8 mouse cellular contexts compared by ENCODE assay signal in the genomic region with DNA sequence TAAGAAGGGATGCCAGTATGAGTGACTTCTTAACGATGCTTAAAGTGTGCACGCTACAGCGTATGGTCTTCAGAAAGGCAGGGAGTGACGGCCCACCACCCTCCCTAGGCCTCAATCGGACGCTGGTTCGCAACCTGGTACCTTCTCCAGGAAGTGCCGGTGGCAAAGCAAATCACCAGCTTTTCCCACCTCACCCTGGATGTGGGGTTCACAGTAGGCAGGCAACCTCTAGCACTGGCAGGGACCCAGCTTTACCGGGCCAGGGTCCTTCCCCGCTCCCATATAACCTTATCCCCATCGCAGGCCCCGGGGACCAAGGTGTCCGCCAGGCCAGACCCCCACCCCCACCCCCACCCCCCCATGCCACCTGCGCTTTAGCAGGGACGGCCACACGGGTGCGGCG. TPM values are rescaled to one million over a fixed set of nuclear protein-coding genes. Genes with fewer than 3 reads are reported as not detected.
DNase-seq lines count a peak whose midpoint lies in the region; ATAC-seq and TF ChIP-seq lines count a peak whose summit lies in the region.

No protein-coding gene starts in this region.

- TF ChIP-seq CTCF in ES-Bruce4 (IDR thresholded peaks at IDR 0.05; ENCODE audit: low read depth, low read length) = no peak

- WGBS in kidney, embryonic 14.5 days = under 1% methylated on average over 13 of the region's 18 CpGs
- WGBS in hindbrain, embryonic 10.5 days = 0% methylated on average over 18 of the region's 18 CpGs
- under 1% methylated on average over 16 of the region's 18 CpGs for whole genome bisulfite sequencing in liver, embryonic 13.5 days (ENCODE audit: insufficient replicate concordance)

- peak overlapping the region; percentile 89 for H3K4me2 ChIP-seq in kidney, embryonic 14.5 days (replicated peaks; ENCODE audit: low read depth, low read length)
- peak overlapping the region; percentile 93 for H3K4me2 ChIP-seq in liver, embryonic 13.5 days

- peak overlapping the region; percentile 81 for H3K4me3 ChIP-seq in kidney, embryonic 14.5 days (ENCODE audit: low read length)
- peak overlapping the region; percentile 92 for H3K4me3 ChIP-seq in ES-Bruce4 (ENCODE audit: low read depth, low read length)
- peak overlapping the region; percentile 70 for H3K4me3 ChIP-seq in brown adipose tissue, adult 24 weeks (ENCODE audit: insufficient read depth, low read depth, low read length)
- peak overlapping the region; percentile 95 for H3K4me3 ChIP-seq in hindbrain, embryonic 10.5 days
- peak overlapping the region; percentile 77 for H3K4me3 ChIP-seq in liver, embryonic 13.5 days (replicated peaks)

- TF ChIP-seq POLR2A in ES-Bruce4 (IDR thresholded peaks at IDR 0.05; ENCODE audit: insufficient read depth, low read length) = no peak

- no peak for TF ChIP-seq EP300 in ES-Bruce4 (IDR thresholded peaks at IDR 0.05; ENCODE audit: insufficient read depth, low read depth, low read length)

- no peaks in the 10 kb centered on the region for H3K27me3 ChIP-seq in kidney, embryonic 14.5 days (ENCODE audit: control insufficient read depth, insufficient read depth, low read length)
- H3K27me3 ChIP-seq in ES-Bruce4 (ENCODE audit: control insufficient read depth, insufficient read depth, low read length, poor library complexity, severe bottlenecking) = no peaks in the 10 kb centered on the region
- H3K27me3 ChIP-seq in hindbrain, embryonic 10.5 days (ENCODE audit: insufficient read depth, poor library complexity, severe bottlenecking) = no peaks in the 10 kb centered on the region
- no peaks in the 10 kb centered on the region for H3K27me3 ChIP-seq in liver, embryonic 13.5 days

- ATAC-seq in kidney, embryonic 14.5 days (ENCODE audit: low FRiP score, low TSS enrichment) = peak; percentile 77; the same call in 1 of the 2 replicates
- peak; percentile 26 for ATAC-seq in liver, embryonic 13.5 days (ENCODE audit: low read depth)

- H3K9ac ChIP-seq in kidney, embryonic 14.5 days (ENCODE audit: low read depth, low read length) = peak overlapping the region; percentile 81
- peak overlapping the region; percentile 72 for H3K9ac ChIP-seq in ES-Bruce4 (ENCODE audit: low read depth, poor library complexity, severe bottlenecking)
- H3K9ac ChIP-seq in liver, embryonic 13.5 days = peak overlapping the region; percentile 87

- H3K27ac ChIP-seq in kidney, embryonic 14.5 days (ENCODE audit: low read depth, low read length) = 0 out of 2 replicates have a peak overlapping the region, but pooled peaks have one; percentile 37
- no peak overlapping the region for H3K27ac ChIP-seq in ES-Bruce4 (ENCODE audit: insufficient read depth, low read length)
- peak overlapping the region; percentile 35; the same call in 1 of the 2 replicates for H3K27ac ChIP-seq in brown adipose tissue, adult 24 weeks (replicated peaks; ENCODE audit: low read depth, low read length)
- peak overlapping the region; percentile 95 for H3K27ac ChIP-seq in hindbrain, embryonic 10.5 days
- H3K27ac ChIP-seq in liver, embryonic 13.5 days = peak overlapping the region; percentile 66

- peaks cover 4% of the 10 kb centered on the region; the same call in 1 of the 2 replicates for H3K4me1 ChIP-seq in kidney, embryonic 14.5 days (ENCODE audit: control insufficient read depth, insufficient read depth, low read length)
- H3K4me1 ChIP-seq in ES-Bruce4 (ENCODE audit: control insufficient read depth, insufficient read depth, low read length) = no peaks in the 10 kb centered on the region
- H3K4me1 ChIP-seq in brown adipose tissue, adult 24 weeks (ENCODE audit: control insufficient read depth, insufficient read depth, insufficient read length, low read length) = peaks cover 6% of the 10 kb centered on the region; the same call in 1 of the 2 replicates
- peaks cover 29% of the 10 kb centered on the region for H3K4me1 ChIP-seq in hindbrain, embryonic 10.5 days (replicated peaks)
- peaks cover 30% of the 10 kb centered on the region for H3K4me1 ChIP-seq in liver, embryonic 13.5 days (replicated peaks)

- H3K9me3 ChIP-seq in kidney, embryonic 14.5 days (ENCODE audit: control insufficient read depth, low read length) = no peaks in the 10 kb centered on the region
- no peaks in the 10 kb centered on the region for H3K9me3 ChIP-seq in ES-Bruce4 (replicated peaks; ENCODE audit: control insufficient read depth, insufficient read depth, low read length, poor library complexity, severe bottlenecking)
- no peaks in the 10 kb centered on the region for H3K9me3 ChIP-seq in hindbrain, embryonic 10.5 days
- H3K9me3 ChIP-seq in liver, embryonic 13.5 days (replicated peaks) = no peaks in the 10 kb centered on the region

- peaks cover 5% of the 10 kb centered on the region; the same call in 1 of the 2 replicates for H3K36me3 ChIP-seq in kidney, embryonic 14.5 days (ENCODE audit: control insufficient read depth, insufficient read depth, low read length)
- H3K36me3 ChIP-seq in ES-Bruce4 (ENCODE audit: control insufficient read depth, insufficient read depth, low read length, poor library complexity, severe bottlenecking) = no peaks in the 10 kb centered on the region
- peaks cover 37% of the 10 kb centered on the region for H3K36me3 ChIP-seq in hindbrain, embryonic 10.5 days
- peaks cover 13% of the 10 kb centered on the region for H3K36me3 ChIP-seq in liver, embryonic 13.5 days

- DNase-seq in kidney, adult 9 months = no peak
- DNase-seq in hindbrain, embryonic 10.5 days (ENCODE audit: low spot score) = no peak
- no peak for DNase-seq in liver, embryonic 13.5 days
- peak; percentile 16 for DNase-seq in right cerebral cortex, postnatal 25 days
- no peak for DNase-seq in T-cell, adult 2 months (ENCODE audit: low spot score)

RNA-seq across cellular contexts. Expression of gene Sc5d, which starts 0.3 kb away (rescaled TPM):
- 30.0 and 45.7 TPM in 2 replicates for polyA plus RNA-seq in kidney, embryonic 14.5 days (2014; fragmentation: Nextera tagmentation; extraction: Ambion mirVana)
- polyA plus RNA-seq in ES-Bruce4 (2011; ENCODE audit: insufficient read depth, insufficient read length, low read depth, missing spikeins) = 46.1 and 49.2 TPM in 2 replicates
- 91.2 and 113 TPM in 2 replicates for polyA plus RNA-seq in brown adipose tissue, adult 24 weeks (2012; ENCODE audit: insufficient read depth, insufficient read length, missing spikeins)
- polyA plus RNA-seq in hindbrain, embryonic 10.5 days (2016; fragmentation: Nextera tagmentation; extraction: Ambion mirVana) = 63.5 and 64.9 TPM in 2 replicates
- polyA plus RNA-seq in liver, embryonic 13.5 days (2015; fragmentation: Nextera tagmentation; extraction: Ambion mirVana) = 57.3 and 68.1 TPM in 2 replicates
